Mouse (Mus musculus): ENCODE results near the gene Nelfcd.
A peak's percentile ranks its signal among the peaks of the same experiment; 100 is the strongest.

Nelfcd gene

GRCm38 (mm10) chr2:174438181-174438580, 22.6 kb downstream of the Nelfcd start:
- no peak for DNase-seq

GRCm38 (mm10) chr2:174438737-174439449, 23.3 kb downstream of the Nelfcd start, which contains the start of gene Ctsz:
Ctsz (minus strand) TSS chr2:174439039.
- peak; percentile 82 to 84 for DNase-seq

GRCm38 (mm10) chr2:174439450-174439838, 23.8 kb downstream of the Nelfcd start:
- DNase-seq: no peak

- no peak for DNase-seq
Observed at GRCm38 (mm10) chr2:174439961-174440360, 24.4 kb downstream of the Nelfcd start.

GRCm38 (mm10) chr2:174441898-174442297, 26.3 kb downstream of the Nelfcd start:
- no peak for DNase-seq

- DNase-seq: peak in 1 of 2 experiments; percentile 49
Observed at GRCm38 (mm10) chr2:174442460-174442859, 26.9 kb downstream of the Nelfcd start.

GRCm38 (mm10) chr2:174443046-174443445, 27.4 kb downstream of the Nelfcd start:
- DNase-seq: no peak

- no peak for DNase-seq
Observed at GRCm38 (mm10) chr2:174444359-174444758, 28.8 kb downstream of the Nelfcd start.

GRCm38 (mm10) chr2:174445018-174445417, 29.4 kb downstream of the Nelfcd start:
- no peak for DNase-seq

GRCm38 (mm10) chr2:174446492-174446891, 30.9 kb downstream of the Nelfcd start:
- no peak for DNase-seq

- DNase-seq: no peak
Observed at GRCm38 (mm10) chr2:174446905-174447304, 31.3 kb downstream of the Nelfcd start.

GRCm38 (mm10) chr2:174448405-174448804, 32.8 kb downstream of the Nelfcd start:
- no peak for DNase-seq

GRCm38 (mm10) chr2:174450353-174450752, 34.7 kb downstream of the Nelfcd start, which contains the start of gene Tubb1:
Tubb1 (plus strand) TSS chr2:174450695.
- DNase-seq: no peak

GRCm38 (mm10) chr2:174453681-174454080, 38.1 kb downstream of the Nelfcd start:
- DNase-seq: peak in 1 of 2 experiments; percentile 32

- DNase-seq: no peak
Observed at GRCm38 (mm10) chr2:174459365-174459764, 43.8 kb downstream of the Nelfcd start.

GRCm38 (mm10) chr2:174463370-174463769, 47.8 kb downstream of the Nelfcd start:
- DNase-seq: no peak

- peak; percentile 97 to 98 for DNase-seq
Observed at GRCm38 (mm10) chr2:174463789-174464523, 48.4 kb downstream of the Nelfcd start, which contains the start of gene Atp5e. Atp5e (minus strand) TSS chr2:174464105.

GRCm38 (mm10) chr2:174470333-174470732, 54.7 kb downstream of the Nelfcd start:
- DNase-seq: no peak

- DNase-seq: no peak
Observed at GRCm38 (mm10) chr2:174470786-174471405, 55.3 kb downstream of the Nelfcd start.

- no peak for DNase-seq
Observed at GRCm38 (mm10) chr2:174472407-174472806, 56.8 kb downstream of the Nelfcd start.

GRCm38 (mm10) chr2:174472818-174473549, 57.4 kb downstream of the Nelfcd start, which contains the start of gene Prelid3b:
Prelid3b (minus strand) TSS chr2:174473081.
- peak; percentile 100 for DNase-seq

GRCm38 (mm10) chr2:174473550-174473927, 57.9 kb downstream of the Nelfcd start:
- DNase-seq: no peak

All from lung, postnatal 4 days (tissue).